Mouse (Mus musculus): Measurements from ENCODE around the gene Rmi1. TPM values are rescaled to one million over a fixed set of nuclear protein-coding genes. Genes with fewer than 3 reads are reported as not detected.

Rmi1 gene
- polyA plus RNA-seq, 1 experiment from 2014 or later, result 11.1 TPM

DNA sequence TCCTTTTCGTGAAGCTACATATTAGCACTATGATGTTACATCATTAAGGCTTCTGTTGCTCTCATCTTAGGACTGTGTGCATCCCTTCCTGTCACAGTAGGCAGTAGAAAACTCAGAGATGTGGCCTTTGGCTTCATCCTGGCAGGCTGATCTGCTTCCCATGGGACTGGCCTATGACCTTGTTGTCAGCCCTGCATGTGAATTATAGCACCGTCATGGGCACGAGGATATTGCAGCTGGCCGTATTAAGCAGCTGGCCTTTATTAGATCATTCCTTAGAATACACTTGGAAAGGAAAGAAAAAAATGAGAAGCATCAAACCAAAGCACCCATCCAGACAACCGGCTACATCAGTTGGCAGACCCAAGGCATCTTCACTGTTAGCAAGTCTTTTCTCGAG lies 13.3 kb downstream of the Rmi1 start:
- TF ChIP-seq CTCF (IDR thresholded peaks at IDR 0.05; ENCODE audit: low read depth), result no peak
- no peak for TF ChIP-seq EP300 (optimal IDR thresholded peaks at IDR 0.05)
- ATAC-seq (ENCODE audit: low FRiP score, low TSS enrichment), result peak; percentile 40; the same call in 1 of the 2 replicates
- Histone ChIP-seq H3K9ac (ENCODE audit: low read length) (no peak overlapping the region), H3K27me3 (ENCODE audit: control insufficient read depth, insufficient read depth, low read length) (no peaks in the 10 kb centered on the region), H3K36me3 (ENCODE audit: control insufficient read depth, insufficient read depth, low read length) (no peaks in the 10 kb centered on the region), H3K9me3 (ENCODE audit: control insufficient read depth, low read length) (no peaks in the 10 kb centered on the region), H3K27ac (replicated peaks) (no peak overlapping the region), H3K4me1 (replicated peaks; ENCODE audit: control insufficient read depth, insufficient read depth) (no peaks in the 10 kb centered on the region), H3K4me3 (ENCODE audit: low read depth, low read length) (no peak overlapping the region), H3K4me2 (replicated peaks; ENCODE audit: low read depth) (no peak overlapping the region)
- DNase-seq (ENCODE audit: low spot score), result no peak
- WGBS, result 52% methylated on average over 6 of the region's 6 CpGs

DNA sequence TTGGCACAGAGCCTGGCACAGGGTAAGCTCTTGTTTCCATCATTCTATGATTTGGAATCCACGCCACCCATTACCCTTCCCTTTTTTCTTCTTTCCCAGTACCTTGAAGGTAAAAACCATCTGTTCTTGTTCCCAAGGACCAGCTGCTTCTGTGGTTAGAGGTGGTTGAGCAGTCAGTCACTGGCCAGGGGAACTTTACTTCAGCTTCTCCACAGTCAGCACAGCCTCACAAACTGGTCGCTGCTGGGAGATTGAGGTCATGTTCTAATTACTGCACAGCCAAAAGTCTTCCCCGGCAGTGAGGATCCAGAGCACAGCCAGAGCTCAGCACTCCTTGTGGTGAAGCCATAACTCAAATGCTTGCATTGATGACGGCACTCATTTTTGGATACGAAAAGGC lies 13.8 kb downstream of the Rmi1 start:
- WGBS, result 53% methylated on average over 5 of the region's 5 CpGs
- ATAC-seq (ENCODE audit: low FRiP score, low TSS enrichment), result no peak; the same call in 1 of the 2 replicates
- Histone ChIP-seq H3K4me3 (ENCODE audit: low read depth, low read length) (no peak overlapping the region), H3K27me3 (ENCODE audit: control insufficient read depth, insufficient read depth, low read length) (no peaks in the 10 kb centered on the region), H3K36me3 (ENCODE audit: control insufficient read depth, insufficient read depth, low read length) (no peaks in the 10 kb centered on the region), H3K4me2 (replicated peaks; ENCODE audit: low read depth) (no peak overlapping the region), H3K9ac (ENCODE audit: low read length) (no peak overlapping the region), H3K4me1 (replicated peaks; ENCODE audit: control insufficient read depth, insufficient read depth) (no peaks in the 10 kb centered on the region), H3K27ac (replicated peaks) (no peak overlapping the region), H3K9me3 (ENCODE audit: control insufficient read depth, low read length) (no peaks in the 10 kb centered on the region)
- no peak for DNase-seq (ENCODE audit: low spot score)
- TF ChIP-seq CTCF (IDR thresholded peaks at IDR 0.05; ENCODE audit: low read depth), result no peak

DNA sequence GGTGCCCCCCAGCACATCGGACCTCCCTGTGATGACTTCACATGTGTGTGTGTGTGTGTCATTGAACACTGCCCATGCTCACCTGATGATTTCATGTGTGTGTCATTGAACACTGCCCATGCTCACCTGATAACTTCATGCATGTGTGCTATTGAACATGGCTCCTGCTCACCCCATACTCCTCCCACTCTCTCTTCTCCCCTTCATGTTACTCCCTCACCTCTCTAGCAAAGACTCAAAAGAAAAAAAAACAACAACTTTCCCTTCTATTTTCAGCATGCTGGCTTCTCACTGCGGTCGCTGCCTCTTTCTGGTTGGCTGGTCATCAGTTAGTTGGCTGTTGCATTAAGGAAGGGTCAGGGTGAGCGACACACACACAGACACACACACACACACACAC lies 16.6 kb downstream of the Rmi1 start:
- Histone ChIP-seq H3K36me3 (ENCODE audit: control insufficient read depth, insufficient read depth, low read length) (no peaks in the 10 kb centered on the region), H3K4me2 (replicated peaks; ENCODE audit: low read depth) (no peak overlapping the region), H3K9ac (ENCODE audit: low read length) (no peak overlapping the region), H3K27me3 (ENCODE audit: control insufficient read depth, insufficient read depth, low read length) (no peaks in the 10 kb centered on the region), H3K27ac (replicated peaks) (no peak overlapping the region), H3K9me3 (ENCODE audit: control insufficient read depth, low read length) (no peaks in the 10 kb centered on the region), H3K4me3 (ENCODE audit: low read depth, low read length) (no peak overlapping the region), H3K4me1 (replicated peaks; ENCODE audit: control insufficient read depth, insufficient read depth) (no peaks in the 10 kb centered on the region)
- 83% methylated on average over 4 of the region's 4 CpGs for WGBS
- ATAC-seq (ENCODE audit: low FRiP score, low TSS enrichment) (no peak), DNase-seq (ENCODE audit: low spot score) (no peak)
- TF ChIP-seq CTCF (IDR thresholded peaks at IDR 0.05; ENCODE audit: low read depth) (no peak), EP300 (optimal IDR thresholded peaks at IDR 0.05) (no peak)

DNA sequence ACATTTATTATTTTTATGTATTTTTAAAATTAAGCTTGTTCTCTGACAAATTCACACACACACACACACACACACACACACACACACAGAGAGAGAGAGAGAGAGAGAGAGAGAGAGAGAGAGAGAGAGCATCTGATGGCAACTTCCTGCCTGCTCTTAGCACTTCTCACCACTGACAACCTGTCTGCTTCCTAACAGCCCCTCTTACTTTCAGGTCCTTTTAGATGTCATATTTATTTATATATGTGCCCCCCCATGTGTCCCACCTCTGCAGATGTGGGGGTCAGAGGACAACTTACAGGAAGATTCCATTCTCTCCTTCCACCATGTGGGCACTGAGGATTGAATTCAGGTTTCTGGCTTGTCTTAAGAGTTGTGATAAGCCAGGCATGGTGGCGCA lies 17.2 kb downstream of the Rmi1 start:
- Histone ChIP-seq H3K9me3 (ENCODE audit: control insufficient read depth, low read length) (no peaks in the 10 kb centered on the region), H3K4me2 (replicated peaks; ENCODE audit: low read depth) (no peak overlapping the region), H3K4me3 (ENCODE audit: low read depth, low read length) (no peak overlapping the region), H3K27me3 (ENCODE audit: control insufficient read depth, insufficient read depth, low read length) (no peaks in the 10 kb centered on the region), H3K36me3 (ENCODE audit: control insufficient read depth, insufficient read depth, low read length) (no peaks in the 10 kb centered on the region), H3K4me1 (replicated peaks; ENCODE audit: control insufficient read depth, insufficient read depth) (no peaks in the 10 kb centered on the region), H3K27ac (replicated peaks) (no peak overlapping the region), H3K9ac (ENCODE audit: low read length) (no peak overlapping the region)
- 95% methylated on average over 1 of the region's 1 CpGs for WGBS
- no peak for DNase-seq (ENCODE audit: low spot score)
- TF ChIP-seq CTCF (IDR thresholded peaks at IDR 0.05; ENCODE audit: low read depth) (no peak), EP300 (optimal IDR thresholded peaks at IDR 0.05) (no peak)
- no peak for ATAC-seq (ENCODE audit: low FRiP score, low TSS enrichment)

- no peaks in the 10 kb centered on the region for H3K36me3 ChIP-seq (ENCODE audit: control insufficient read depth, insufficient read depth, low read length)
- H3K9ac ChIP-seq (ENCODE audit: low read length), result no peak overlapping the region
- no peak for TF ChIP-seq EP300 (optimal IDR thresholded peaks at IDR 0.05)
- no peak for TF ChIP-seq CTCF (IDR thresholded peaks at IDR 0.05; ENCODE audit: low read depth)
- no peaks in the 10 kb centered on the region for H3K27me3 ChIP-seq (ENCODE audit: control insufficient read depth, insufficient read depth, low read length)
- H3K4me3 ChIP-seq (ENCODE audit: low read depth, low read length), result no peak overlapping the region
- ATAC-seq (ENCODE audit: low FRiP score, low TSS enrichment) (no peak), DNase-seq (ENCODE audit: low spot score) (no peak)
- no peak overlapping the region for H3K4me2 ChIP-seq (replicated peaks; ENCODE audit: low read depth)
- no peaks in the 10 kb centered on the region for H3K4me1 ChIP-seq (replicated peaks; ENCODE audit: control insufficient read depth, insufficient read depth)
- H3K9me3 ChIP-seq (ENCODE audit: control insufficient read depth, low read length), result no peaks in the 10 kb centered on the region
- H3K27ac ChIP-seq (replicated peaks), result no peak overlapping the region
- 80% methylated on average over 4 of the region's 4 CpGs for WGBS
Measured at GRCm38 (mm10) chr13:58421026-58421425, 19.0 kb downstream of the Rmi1 start.

GRCm38 (mm10) chr13:58422242-58422641 lies 20.2 kb downstream of the Rmi1 start:
- no peak for TF ChIP-seq CTCF (IDR thresholded peaks at IDR 0.05; ENCODE audit: low read depth)
- no peak for TF ChIP-seq EP300 (optimal IDR thresholded peaks at IDR 0.05)
- 64% methylated on average over 4 of the region's 4 CpGs for WGBS
- H3K9me3 ChIP-seq (ENCODE audit: control insufficient read depth, low read length), result no peaks in the 10 kb centered on the region

More at GRCm38 (mm10) chr13:58422242-58422641, 20.2 kb downstream of the Rmi1 start:
- ATAC-seq (ENCODE audit: low FRiP score, low TSS enrichment), result no peak
- Histone ChIP-seq H3K27ac (replicated peaks) (no peak overlapping the region), H3K4me3 (ENCODE audit: low read depth, low read length) (no peak overlapping the region), H3K4me1 (replicated peaks; ENCODE audit: control insufficient read depth, insufficient read depth) (no peaks in the 10 kb centered on the region), H3K4me2 (replicated peaks; ENCODE audit: low read depth) (no peak overlapping the region), H3K9ac (ENCODE audit: low read length) (no peak overlapping the region), H3K27me3 (ENCODE audit: control insufficient read depth, insufficient read depth, low read length) (no peaks in the 10 kb centered on the region), H3K36me3 (ENCODE audit: control insufficient read depth, insufficient read depth, low read length) (no peaks in the 10 kb centered on the region)
- no peak for DNase-seq (ENCODE audit: low spot score)

All from stomach, postnatal 0 days (tissue).